Mouse (Mus musculus) heart, embryonic 13.5 days (tissue): ENCODE measurements around the gene Tmem50a. TPM values are rescaled to one million over a fixed set of nuclear protein-coding genes. Genes with fewer than 3 reads are reported as not detected.
A peak's percentile ranks its signal among the peaks of the same experiment; 100 is the strongest.

Experiments used
- ATAC-seq: fragments of 200-750 bp; cut with Nextera tagmentation; 2 replicates; pipeline ENCODE4 v1.8.0; 2017; ENCODE audit warnings: moderate TSS enrichment; ENCODE audit not compliant: insufficient number of reproducible peaks, low FRiP score, low TSS enrichment; ENCODE audit errors: extremely low read depth
- H3K27ac ChIP-seq: fragments of 300-500 bp; sonication (generic); replicated peaks from 2 replicates; pipeline ENCODE4 v1.5.1; 2015; ENCODE audit warnings: moderate library complexity, mild to moderate bottlenecking, inconsistent platforms
- H3K27me3 ChIP-seq: fragments of 300-500 bp; sonication (generic); replicated peaks from 2 replicates; pipeline ENCODE4 v1.6.1; 2015; ENCODE audit warnings: mild to moderate bottlenecking, inconsistent platforms
- H3K36me3 ChIP-seq: fragments of 300-500 bp; sonication (generic); 2 replicates; pipeline ENCODE4 v1.6.1; 2015; ENCODE audit warnings: mild to moderate bottlenecking, inconsistent platforms
- H3K4me1 ChIP-seq: fragments of 300-500 bp; sonication (generic); 2 replicates; pipeline ENCODE4 v1.6.1; 2015; ENCODE audit warnings: inconsistent platforms
- H3K4me2 ChIP-seq: fragments of 300-500 bp; sonication (generic); 2 replicates; pipeline ENCODE4 v1.6.1; 2015; ENCODE audit warnings: inconsistent platforms, mild to moderate bottlenecking, moderate library complexity
- H3K4me3 ChIP-seq: fragments of 300-500 bp; sonication (generic); 2 replicates; pipeline ENCODE4 v1.5.1; 2015; ENCODE audit warnings: moderate library complexity, mild to moderate bottlenecking, inconsistent platforms
- H3K9ac ChIP-seq: fragments of 300-500 bp; sonication (generic); 2 replicates; pipeline ENCODE4 v1.6.1; 2015; ENCODE audit warnings: inconsistent platforms, mild to moderate bottlenecking, moderate library complexity
- H3K9me3 ChIP-seq: fragments of 300-500 bp; sonication (generic); 2 replicates; pipeline ENCODE4 v1.6.1; 2016; ENCODE audit warnings: inconsistent platforms
- WGBS: fragments of 180-500 bp; shearing (Covaris S2); methylation state at CpG from one replicate; pipeline ENCODE4 v1.1.7; 2015; ENCODE audit warnings: mixed read lengths; 5-methylcytosine and 5-hydroxymethylcytosine counted together
- polyA plus RNA-seq: library from polyadenylated mRNA; unstranded; fragments of >200 nt; fragmentation: Nextera tagmentation; extraction: Ambion mirVana; gene quantifications from 2 replicates; pipeline ENCODE4 v1.2.1, GENCODE M21; 2015

The Tmem50a gene
- polyA plus RNA-seq, 1 experiment from 2014 or later, result 132 TPM

DNA sequence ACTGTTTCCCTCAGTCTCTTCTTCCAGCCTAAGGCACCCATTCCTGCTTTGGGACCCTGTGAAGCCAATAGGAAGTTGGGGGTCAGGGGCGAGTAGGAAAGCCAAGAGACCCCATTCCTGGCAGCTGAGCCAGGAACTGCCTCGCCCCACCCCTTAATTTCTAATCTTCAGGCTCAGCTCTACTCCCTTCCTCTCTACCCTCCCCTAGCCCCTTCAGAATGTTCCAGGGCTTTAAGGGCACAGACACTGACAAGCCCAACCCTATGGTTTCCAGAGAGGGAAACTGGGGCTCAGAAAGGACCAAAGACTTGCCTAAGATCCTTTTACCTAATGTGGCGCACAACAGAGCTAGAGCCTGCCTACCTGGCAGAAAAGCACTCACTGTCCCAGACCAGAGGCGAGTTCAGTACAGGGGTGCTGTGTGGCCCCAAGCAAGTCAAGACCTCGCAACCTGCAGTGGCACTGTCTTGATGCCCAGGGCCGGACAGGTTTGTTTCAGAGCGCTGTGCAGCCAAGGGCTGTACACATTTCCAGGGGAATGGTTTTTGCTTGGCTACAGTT lies 44.9 kb downstream of the Tmem50a start:
- no peak for ATAC-seq
- no peaks in the 10 kb centered on the region for H3K9me3 ChIP-seq
- H3K4me2 ChIP-seq, result peak overlapping the region; percentile 64
- peaks cover 39% of the 10 kb centered on the region for H3K27me3 ChIP-seq
- H3K36me3 ChIP-seq, result no peaks in the 10 kb centered on the region
- peaks cover 21% of the 10 kb centered on the region for H3K4me1 ChIP-seq
- H3K9ac ChIP-seq, result peak overlapping the region; percentile 58
- 0 out of 2 replicates have a peak overlapping the region, but pooled peaks have one; percentile 57 for H3K27ac ChIP-seq
- H3K4me3 ChIP-seq, result peak overlapping the region; percentile 37
- WGBS, result 53% methylated on average over 7 of the region's 7 CpGs

DNA sequence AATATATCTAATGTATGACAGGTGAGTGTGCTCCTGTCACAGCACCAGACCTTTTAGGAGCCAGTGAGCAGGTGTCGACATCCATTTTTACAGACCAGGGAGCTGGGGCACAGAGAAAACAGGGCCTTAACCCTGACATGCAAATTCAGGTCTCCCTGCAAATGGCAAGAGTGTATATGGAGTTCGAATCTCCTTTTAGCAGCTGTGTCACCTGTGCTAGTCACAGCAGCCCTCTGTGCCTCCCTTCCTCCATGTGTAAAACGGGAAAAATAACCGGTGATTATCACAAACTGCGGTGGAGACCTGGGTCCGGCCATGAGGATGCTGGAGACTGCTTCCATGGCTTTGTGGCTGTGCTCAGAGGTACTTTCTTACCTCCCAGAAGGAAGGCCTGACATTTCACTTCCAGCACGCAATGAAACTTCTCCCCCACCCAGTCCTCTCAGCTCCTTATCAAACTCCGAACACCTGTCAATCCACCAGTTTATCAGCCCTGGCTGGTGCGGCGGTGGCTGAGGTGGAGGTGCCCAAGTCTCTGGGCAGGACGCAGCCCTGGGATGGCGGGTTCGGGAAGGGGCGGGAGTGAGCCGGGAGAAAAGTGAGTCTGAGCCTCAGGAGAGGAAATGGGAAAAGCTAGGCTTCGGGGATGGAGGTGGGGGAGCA lies 45.6 kb downstream of the Tmem50a start:
- WGBS, result 6% methylated on average over 16 of the region's 16 CpGs
- Histone ChIP-seq H3K27me3 (peaks cover 39% of the 10 kb centered on the region), H3K4me3 (peak overlapping the region; percentile 37), H3K9me3 (no peaks in the 10 kb centered on the region), H3K4me1 (peaks cover 25% of the 10 kb centered on the region), H3K27ac (peak overlapping the region; percentile 57), H3K36me3 (no peaks in the 10 kb centered on the region), H3K4me2 (peak overlapping the region; percentile 64), H3K9ac (peak overlapping the region; percentile 58)
- peak; percentile 48 for ATAC-seq

DNA sequence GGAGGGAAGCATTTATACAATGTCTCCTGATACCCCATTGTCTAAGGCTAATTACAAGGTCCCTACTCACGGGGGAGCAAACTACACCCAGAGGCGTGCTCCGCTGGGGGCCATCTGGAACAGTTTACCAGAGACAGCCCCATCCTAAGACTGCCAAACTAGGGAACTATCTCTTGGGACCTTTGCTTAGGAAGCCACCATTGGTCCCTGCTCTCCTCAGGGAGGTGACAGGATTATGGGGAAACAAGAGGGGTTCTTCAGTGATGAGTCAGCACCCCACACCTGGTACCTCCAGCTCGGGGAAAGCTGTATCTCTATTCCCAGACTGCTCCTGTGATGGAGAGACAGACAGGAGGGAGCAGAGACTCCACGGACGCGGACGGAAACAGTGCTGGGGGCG lies 46.3 kb downstream of the Tmem50a start:
- Histone ChIP-seq H3K36me3 (no peaks in the 10 kb centered on the region), H3K27me3 (peaks cover 39% of the 10 kb centered on the region), H3K4me1 (peaks cover 29% of the 10 kb centered on the region), H3K27ac (peak overlapping the region; percentile 57; the same call in 1 of the 2 replicates), H3K4me2 (peak overlapping the region; percentile 64), H3K9me3 (no peaks in the 10 kb centered on the region), H3K4me3 (peak overlapping the region; percentile 37), H3K9ac (0 out of 2 replicates have a peak overlapping the region, but pooled peaks have one; percentile 58)
- WGBS, result 19% methylated on average over 9 of the region's 9 CpGs
- no peak for ATAC-seq

DNA sequence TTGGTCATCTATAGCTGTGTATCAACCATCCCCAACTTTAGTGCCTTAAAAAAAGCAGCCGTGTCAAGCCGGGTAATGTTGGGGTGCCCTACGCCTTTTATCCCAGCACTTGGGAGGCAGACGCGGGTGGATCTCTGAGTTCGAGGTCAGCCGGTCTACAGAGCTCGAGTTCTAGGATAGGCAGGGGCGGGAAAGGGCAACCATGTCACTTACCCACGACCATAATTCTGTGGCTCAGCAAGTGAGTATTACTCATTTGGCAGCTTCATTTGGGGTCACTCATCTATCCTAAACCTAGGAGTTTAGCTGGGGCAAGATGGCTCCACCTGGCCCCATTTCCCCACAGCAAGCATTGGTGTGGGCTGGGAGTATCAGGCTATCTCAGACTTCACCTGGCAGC lies 46.8 kb downstream of the Tmem50a start:
- Histone ChIP-seq H3K9ac (no peak overlapping the region), H3K4me2 (peak overlapping the region; percentile 64), H3K4me1 (peaks cover 29% of the 10 kb centered on the region), H3K9me3 (no peaks in the 10 kb centered on the region), H3K27me3 (peaks cover 39% of the 10 kb centered on the region), H3K36me3 (no peaks in the 10 kb centered on the region), H3K27ac (0 out of 2 replicates have a peak overlapping the region, but pooled peaks have one; percentile 57), H3K4me3 (peak overlapping the region; percentile 11; the same call in 1 of the 2 replicates)
- WGBS, result 82% methylated on average over 10 of the region's 10 CpGs
- no peak for ATAC-seq

DNA sequence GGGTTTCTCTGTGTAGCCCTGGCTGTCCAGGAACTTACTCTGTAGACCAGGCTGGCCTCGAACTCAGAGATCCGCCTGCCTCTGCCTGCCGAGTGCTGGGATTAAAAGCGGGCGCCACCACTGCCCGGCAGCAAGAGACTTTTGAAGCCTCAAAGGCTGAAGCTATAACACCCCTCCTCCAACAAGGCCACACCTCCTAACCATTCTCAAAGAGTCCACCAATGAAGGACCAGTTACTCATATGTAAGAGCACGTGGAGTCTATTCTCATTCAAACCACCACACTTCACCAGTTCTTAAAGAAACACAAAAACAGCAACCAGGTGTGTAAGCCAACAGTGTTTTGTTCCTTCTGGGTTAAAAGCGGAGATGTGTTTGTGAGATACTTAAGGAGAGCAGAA lies 47.2 kb downstream of the Tmem50a start:
- no peak overlapping the region for H3K9ac ChIP-seq
- H3K4me3 ChIP-seq, result no peak overlapping the region
- peaks cover 39% of the 10 kb centered on the region for H3K27me3 ChIP-seq
- H3K4me1 ChIP-seq, result peaks cover 29% of the 10 kb centered on the region
- no peak for ATAC-seq
- H3K27ac ChIP-seq, result no peak overlapping the region
- 81% methylated on average over 8 of the region's 8 CpGs for WGBS
- H3K9me3 ChIP-seq, result no peaks in the 10 kb centered on the region
- no peaks in the 10 kb centered on the region for H3K36me3 ChIP-seq
- H3K4me2 ChIP-seq, result peak overlapping the region; percentile 64

DNA sequence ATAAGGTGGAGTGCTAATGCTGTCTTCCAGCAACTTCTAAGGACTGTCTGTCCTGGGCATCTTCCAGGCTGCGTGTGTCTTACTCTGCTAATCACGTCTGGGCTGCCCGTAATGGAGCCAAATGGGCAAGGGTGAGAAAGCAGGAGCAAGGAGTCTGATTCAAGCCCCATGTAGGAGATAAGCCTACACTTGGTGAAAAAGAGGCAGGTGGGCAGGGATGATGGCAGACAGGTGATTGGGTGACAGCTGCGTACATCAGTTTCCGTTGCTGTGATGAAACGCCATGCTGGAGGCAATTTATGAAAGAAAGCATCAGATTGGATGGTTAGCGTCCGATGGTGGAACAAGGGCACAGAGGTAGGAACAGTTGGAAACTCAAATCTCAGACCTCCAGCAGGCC lies 47.6 kb downstream of the Tmem50a start:
- H3K9ac ChIP-seq, result no peak overlapping the region
- H3K9me3 ChIP-seq, result no peaks in the 10 kb centered on the region
- peaks cover 29% of the 10 kb centered on the region for H3K4me1 ChIP-seq
- H3K27me3 ChIP-seq, result peaks cover 37% of the 10 kb centered on the region
- ATAC-seq, result no peak
- peak overlapping the region; percentile 64 for H3K4me2 ChIP-seq
- H3K36me3 ChIP-seq, result no peaks in the 10 kb centered on the region
- WGBS, result 87% methylated on average over 8 of the region's 8 CpGs
- H3K27ac ChIP-seq, result no peak overlapping the region
- peak overlapping the region; percentile 9; the same call in 1 of the 2 replicates for H3K4me3 ChIP-seq

DNA sequence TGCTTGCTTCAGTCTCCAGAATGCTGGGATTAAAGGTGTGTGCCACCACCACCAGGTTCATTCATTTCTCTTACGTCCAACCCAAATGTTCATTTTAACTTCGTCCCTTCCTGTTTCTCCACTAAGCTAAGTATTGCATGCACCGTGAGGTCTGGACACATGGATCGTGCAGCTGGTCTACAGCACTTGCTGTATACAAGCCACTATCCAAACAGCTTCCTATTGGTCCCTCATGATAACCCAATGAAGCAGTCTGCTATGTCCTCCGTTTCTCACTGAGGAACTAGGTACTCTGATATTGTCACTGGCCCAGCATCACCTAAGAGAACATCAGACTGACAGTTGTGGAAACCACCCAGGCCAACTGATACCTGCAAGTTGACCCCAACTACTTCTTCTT lies 49.0 kb downstream of the Tmem50a start:
- Histone ChIP-seq H3K4me1 (peaks cover 29% of the 10 kb centered on the region), H3K9ac (no peak overlapping the region; the same call in 1 of the 2 replicates), H3K9me3 (no peaks in the 10 kb centered on the region), H3K36me3 (no peaks in the 10 kb centered on the region), H3K4me2 (peak overlapping the region; percentile 64), H3K27me3 (peaks cover 37% of the 10 kb centered on the region), H3K4me3 (peak overlapping the region; percentile 35), H3K27ac (0 out of 2 replicates have a peak overlapping the region, but pooled peaks have one; percentile 12)
- WGBS, result 79% methylated on average over 5 of the region's 5 CpGs
- ATAC-seq, result no peak

DNA sequence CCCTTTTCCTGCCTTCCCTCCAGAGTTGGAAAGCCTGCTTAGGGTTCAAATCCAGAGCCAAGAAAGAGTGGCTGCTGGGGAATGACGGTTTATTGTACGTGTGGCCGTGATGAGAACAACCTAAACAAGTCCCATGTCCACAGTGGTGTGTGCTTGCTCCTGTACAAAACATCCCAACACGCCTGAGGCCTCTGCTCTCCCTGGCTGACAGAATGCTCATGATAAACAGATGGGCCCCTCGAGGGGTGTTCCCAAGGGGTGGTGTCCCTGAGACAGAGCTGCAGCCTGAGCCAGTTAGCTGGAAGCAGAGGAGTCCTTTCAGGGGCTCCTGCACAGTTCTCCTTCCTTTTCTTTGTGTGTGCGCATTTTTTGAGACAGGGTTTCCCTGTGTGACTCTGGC lies 49.5 kb downstream of the Tmem50a start:
- Histone ChIP-seq H3K9ac (peak overlapping the region; percentile 11; the same call in 1 of the 2 replicates), H3K27me3 (peaks cover 34% of the 10 kb centered on the region), H3K27ac (peak overlapping the region; percentile 52; the same call in 1 of the 2 replicates), H3K4me3 (peak overlapping the region; percentile 35), H3K36me3 (no peaks in the 10 kb centered on the region), H3K4me2 (peak overlapping the region; percentile 64), H3K9me3 (no peaks in the 10 kb centered on the region), H3K4me1 (peaks cover 26% of the 10 kb centered on the region)
- ATAC-seq, result no peak
- WGBS, result 61% methylated on average over 6 of the region's 6 CpGs

DNA sequence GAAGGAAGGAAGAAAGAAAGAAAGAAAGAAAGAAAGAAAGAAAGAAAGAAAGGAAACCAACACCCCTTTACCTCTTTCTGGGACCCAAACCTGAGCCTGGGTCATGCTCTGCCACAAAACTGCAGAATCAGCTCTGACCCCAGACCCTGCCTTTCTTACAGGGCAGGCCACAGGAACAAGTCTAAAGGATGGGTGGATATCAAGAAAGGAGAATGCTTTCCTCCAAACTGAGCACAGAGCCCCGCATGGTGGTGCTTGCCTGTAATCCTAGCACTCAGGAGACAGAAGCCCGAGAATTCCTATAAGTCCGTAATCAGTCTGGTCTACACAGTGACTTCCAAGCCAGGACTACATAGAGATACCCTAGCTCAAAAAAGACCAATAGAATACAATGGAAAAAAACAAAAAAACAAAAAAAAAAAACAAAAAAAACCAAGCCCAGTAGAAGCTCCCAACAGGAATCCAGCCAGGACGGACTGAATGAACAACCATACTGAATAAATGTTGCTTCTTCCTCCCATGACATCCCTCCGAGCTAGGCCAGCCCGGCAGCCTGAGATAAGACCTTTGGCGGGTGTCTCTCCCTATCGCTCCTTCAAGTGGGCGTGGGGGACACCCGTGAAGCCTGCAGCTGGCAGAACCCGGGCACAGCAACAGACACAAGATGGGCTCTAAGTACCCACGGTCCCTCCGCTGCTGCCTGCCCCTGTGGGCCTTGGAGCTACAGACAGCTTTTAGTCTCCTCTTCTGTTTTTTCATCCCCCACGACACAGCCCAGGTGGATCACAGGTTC lies 50.7 kb downstream of the Tmem50a start, which contains the start of gene Rhd:
Gene Rhd (plus strand): TSS at position 600 of the 793 bp plus-strand sequence.
- H3K4me2 ChIP-seq, result peak within 1 kb of the TSS; percentile 64
- H3K27ac ChIP-seq, result peak within 1 kb of the TSS; percentile 52
- H3K27me3 ChIP-seq, result peaks cover 23% of the 10 kb centered on the region
- H3K9ac ChIP-seq, result peak within 1 kb of the TSS; percentile 25; the same call in 1 of the 2 replicates
- no peaks in the 10 kb centered on the region for H3K36me3 ChIP-seq
- ATAC-seq, result peak; percentile 14; the same call in 1 of the 2 replicates
- 33% methylated on average over 14 of the region's 14 CpGs for WGBS
- H3K4me1 ChIP-seq, result peaks cover 14% of the 10 kb centered on the region
- H3K4me3 ChIP-seq, result peak within 1 kb of the TSS; percentile 35
- H3K9me3 ChIP-seq, result no peaks in the 10 kb centered on the region

DNA sequence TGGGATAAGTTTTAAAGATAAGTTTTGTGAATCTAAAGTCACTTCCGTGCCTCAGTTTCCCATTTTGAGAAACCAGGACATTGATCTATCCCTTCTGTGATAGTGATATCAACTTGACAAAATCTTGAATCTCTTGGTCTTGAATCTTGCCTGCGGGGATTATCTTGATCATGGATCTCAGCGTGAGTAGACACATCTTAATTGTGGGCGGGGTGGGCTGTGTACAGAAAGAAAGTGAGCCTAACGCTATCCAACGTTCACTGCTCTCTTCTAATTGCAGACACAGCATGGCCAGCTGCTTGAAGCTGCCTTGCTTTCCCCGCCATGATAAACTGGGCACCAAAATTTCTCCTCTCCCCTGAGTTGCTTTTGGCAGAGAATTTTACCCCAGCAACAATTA lies 51.8 kb downstream of the Tmem50a start:
- no peak overlapping the region for H3K4me2 ChIP-seq
- H3K9me3 ChIP-seq, result no peaks in the 10 kb centered on the region
- H3K27me3 ChIP-seq, result peaks cover 15% of the 10 kb centered on the region
- H3K4me1 ChIP-seq, result peaks cover 11% of the 10 kb centered on the region; the same call in 1 of the 2 replicates
- no peak overlapping the region for H3K4me3 ChIP-seq
- H3K36me3 ChIP-seq, result no peaks in the 10 kb centered on the region
- ATAC-seq, result no peak
- H3K9ac ChIP-seq, result no peak overlapping the region
- WGBS, result 78% methylated on average over 7 of the region's 7 CpGs
- no peak overlapping the region for H3K27ac ChIP-seq

DNA sequence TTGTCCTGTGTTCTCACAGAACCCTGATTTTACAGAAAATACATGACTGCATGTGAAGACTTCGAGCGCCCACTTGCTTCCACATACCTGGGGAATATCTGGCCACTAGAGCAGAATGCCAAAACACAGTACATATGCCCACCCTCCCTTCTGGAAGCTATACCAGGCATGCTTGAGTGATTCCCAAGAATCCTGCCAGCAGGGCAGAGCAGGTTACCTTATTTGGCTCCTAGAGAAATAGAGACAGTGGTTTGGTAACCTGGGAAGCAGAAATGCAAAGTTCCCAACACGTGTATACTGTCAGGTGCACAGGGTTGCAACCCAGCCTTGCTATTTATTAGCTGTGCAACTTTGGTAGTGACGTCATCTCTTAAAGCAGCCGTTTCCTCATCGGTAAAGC lies 52.9 kb downstream of the Tmem50a start:
- no peak overlapping the region for H3K27ac ChIP-seq
- WGBS, result 72% methylated on average over 6 of the region's 6 CpGs
- no peaks in the 10 kb centered on the region for H3K9me3 ChIP-seq
- H3K4me1 ChIP-seq, result peaks cover 11% of the 10 kb centered on the region; the same call in 1 of the 2 replicates
- no peak overlapping the region for H3K4me2 ChIP-seq
- no peak overlapping the region for H3K9ac ChIP-seq
- ATAC-seq, result no peak
- H3K36me3 ChIP-seq, result no peaks in the 10 kb centered on the region
- 0 out of 2 replicates have a peak, but pooled peaks cover 8% of the 10 kb centered on the region for H3K27me3 ChIP-seq
- no peak overlapping the region for H3K4me3 ChIP-seq
